17 mouse cellular contexts compared by ENCODE assay signal in genomic region chr11:4115407-4115806, GRCm38 (mm10). TPM values are rescaled to one million over a fixed set of nuclear protein-coding genes. Genes with fewer than 3 reads are reported as not detected.
"Had no signal": no experiment of that assay in that cellular context is flagged by ENCODE, and none has a peak within 500 bp of the region (broad histone marks: within the 10 kb centered on the region; RNA-seq: fewer than 3 reads in every experiment).

No protein-coding gene starts in this region.

- H3K27ac ChIP-seq: liver, embryonic 15.5 days; midbrain, embryonic 10.5 days; midbrain, embryonic 12.5 days; neural tube, embryonic 12.5 days; stomach, embryonic 15.5 days; stomach, postnatal 0 days had no signal

- DNase-seq: lung, adult 18-20 months; lung, embryonic 14.5 days; lung, postnatal 10 days; lung, postnatal 4 days; midbrain, embryonic 14.5 days; right cerebral cortex, postnatal 14 days; thymus, adult 2 months; thymus, postnatal 25 days; thymus, postnatal 4 days had no signal

- ATAC-seq: midbrain, embryonic 16.5 days had no signal

- H3K9me3 ChIP-seq: liver, embryonic 15.5 days; midbrain, embryonic 10.5 days; midbrain, embryonic 12.5 days; neural tube, embryonic 12.5 days; stomach, embryonic 15.5 days had no signal

- H3K9ac ChIP-seq: liver, embryonic 15.5 days; lung, embryonic 14.5 days; midbrain, embryonic 12.5 days; neural tube, embryonic 12.5 days; stomach, embryonic 15.5 days had no signal

- H3K4me3 ChIP-seq: liver, embryonic 15.5 days; midbrain, embryonic 10.5 days; midbrain, embryonic 12.5 days; neural tube, embryonic 12.5 days; stomach, embryonic 15.5 days had no signal

- H3K36me3 ChIP-seq: midbrain, embryonic 10.5 days; stomach, embryonic 15.5 days had no signal

- H3K4me2 ChIP-seq: lung, embryonic 14.5 days; midbrain, embryonic 12.5 days; neural tube, embryonic 12.5 days; stomach, embryonic 15.5 days had no signal

RNA-seq across cellular contexts. Expression of gene Mtfp1, which starts 20.2 kb away (rescaled TPM):
- total RNA-seq: neutrophil, adult 5-6 weeks had no signal
